In genomic region chr8:124817361-124817760, GRCm38 (mm10) we compare ENCODE assay signal across 27 mouse cellular contexts. TPM values are rescaled to one million over a fixed set of nuclear protein-coding genes. Genes with fewer than 3 reads are reported as not detected.
DNase-seq lines count a peak whose midpoint lies in the region; ATAC-seq and TF ChIP-seq lines count a peak whose summit lies in the region.
"Had no signal": no experiment of that assay in that cellular context is flagged by ENCODE, and none has a peak within 500 bp of the region (broad histone marks: within the 10 kb centered on the region; RNA-seq: fewer than 3 reads in every experiment).

No protein-coding gene starts in this region.

- H3K36me3 ChIP-seq in liver, adult 2 months (ENCODE audit: control insufficient read depth, insufficient read depth, low read length) = no peaks in the 10 kb centered on the region
- H3K36me3 ChIP-seq in liver, embryonic 12.5 days = no peaks in the 10 kb centered on the region
- no peaks in the 10 kb centered on the region for H3K36me3 ChIP-seq in forebrain, embryonic 11.5 days (ENCODE audit: control insufficient read depth, insufficient read depth, low read length)
- H3K36me3 ChIP-seq: embryonic facial prominence, embryonic 12.5 days; forebrain, embryonic 10.5 days; lung, embryonic 15.5 days had no signal

- no peaks in the 10 kb centered on the region for H3K27me3 ChIP-seq in liver, adult 2 months (ENCODE audit: control insufficient read depth, insufficient read depth, low read length)
- peaks cover 8% of the 10 kb centered on the region; the same call in 1 of the 2 replicates for H3K27me3 ChIP-seq in liver, embryonic 12.5 days (replicated peaks)
- H3K27me3 ChIP-seq in forebrain, embryonic 11.5 days (ENCODE audit: control insufficient read depth, insufficient read depth, low read length) = no peaks in the 10 kb centered on the region
- H3K27me3 ChIP-seq: lung, embryonic 15.5 days had no signal

- peaks cover 5% of the 10 kb centered on the region for H3K4me1 ChIP-seq in liver, adult 2 months (ENCODE audit: control insufficient read depth, insufficient read depth, low read length)
- H3K4me1 ChIP-seq in liver, embryonic 12.5 days = no peaks in the 10 kb centered on the region
- H3K4me1 ChIP-seq in forebrain, embryonic 11.5 days (replicated peaks; ENCODE audit: control insufficient read depth, insufficient read depth, low read length) = no peaks in the 10 kb centered on the region
- H3K4me1 ChIP-seq: embryonic facial prominence, embryonic 12.5 days; forebrain, embryonic 10.5 days; hindbrain, embryonic 13.5 days had no signal

- H3K9ac ChIP-seq in liver, adult 2 months (ENCODE audit: low read depth, low read length) = no peak overlapping the region
- no peak overlapping the region for H3K9ac ChIP-seq in liver, embryonic 12.5 days
- H3K9ac ChIP-seq in forebrain, embryonic 11.5 days (ENCODE audit: low read length) = no peak overlapping the region
- H3K9ac ChIP-seq: embryonic facial prominence, embryonic 12.5 days; hindbrain, embryonic 13.5 days; lung, embryonic 15.5 days had no signal

- TF ChIP-seq POLR2A in liver, adult 2 months (IDR thresholded peaks at IDR 0.05; ENCODE audit: extremely low read depth, insufficient read depth, low read length) = no peak

- H3K4me3 ChIP-seq in liver, adult 2 months (ENCODE audit: insufficient read depth, low read depth, low read length) = no peak overlapping the region
- no peak overlapping the region for H3K4me3 ChIP-seq in liver, embryonic 12.5 days
- no peak overlapping the region for H3K4me3 ChIP-seq in forebrain, embryonic 11.5 days (ENCODE audit: low read depth, low read length)
- H3K4me3 ChIP-seq: embryonic facial prominence, embryonic 12.5 days; forebrain, embryonic 10.5 days; hindbrain, embryonic 13.5 days; lung, embryonic 15.5 days had no signal

- no peak for TF ChIP-seq CTCF in liver, adult 2 months (IDR thresholded peaks at IDR 0.05; ENCODE audit: low read depth, low read length)

- H3K79me2 ChIP-seq in liver, adult 2 months (ENCODE audit: control insufficient read depth, insufficient read depth, low read length) = no peaks in the 10 kb centered on the region

- ATAC-seq in liver, embryonic 12.5 days = no peak
- ATAC-seq in forebrain, embryonic 11.5 days (replicated peaks; ENCODE audit: low FRiP score) = no peak
- ATAC-seq: activated CD4-positive, CD25-positive, alpha-beta regulatory T cell, adult 4 months; forebrain, embryonic 16.5 days; intestine, embryonic 16.5 days had no signal

- H3K4me2 ChIP-seq in liver, embryonic 12.5 days = no peak overlapping the region
- no peak overlapping the region for H3K4me2 ChIP-seq in forebrain, embryonic 11.5 days (ENCODE audit: low read depth, low read length, severe bottlenecking)
- H3K4me2 ChIP-seq: embryonic facial prominence, embryonic 12.5 days; heart, embryonic 11.5 days; hindbrain, embryonic 13.5 days; lung, embryonic 15.5 days had no signal

- H3K27ac ChIP-seq in liver, adult 2 months (replicated peaks; ENCODE audit: insufficient read depth, low read depth, low read length) = no peak overlapping the region
- no peak overlapping the region for H3K27ac ChIP-seq in liver, embryonic 12.5 days
- no peak overlapping the region for H3K27ac ChIP-seq in forebrain, embryonic 11.5 days (ENCODE audit: low read depth, low read length)
- H3K27ac ChIP-seq: embryonic facial prominence, embryonic 12.5 days; forebrain, embryonic 10.5 days; hindbrain, embryonic 13.5 days; lung, embryonic 15.5 days had no signal

- peaks cover 13% of the 10 kb centered on the region; the same call in 1 of the 2 replicates for H3K9me3 ChIP-seq in liver, embryonic 12.5 days (replicated peaks)
- 0 out of 2 replicates have a peak, but pooled peaks cover 3% of the 10 kb centered on the region for H3K9me3 ChIP-seq in forebrain, embryonic 11.5 days (ENCODE audit: control insufficient read depth, low read length)
- H3K9me3 ChIP-seq: embryonic facial prominence, embryonic 12.5 days; hindbrain, embryonic 13.5 days had no signal

- peak; percentile 59 for DNase-seq in kidney, adult 18-20 months
- no peak for DNase-seq in kidney, postnatal 10 days
- DNase-seq in liver, adult 2 months (ENCODE audit: extremely low read depth, low read depth, low spot score) = peak; percentile 26
- DNase-seq in MN1 (ENCODE audit: low spot score) = peak; percentile 25
- peak; percentile 66 for DNase-seq in adipocyte (ENCODE audit: low spot score)
- no peak for DNase-seq in thymus, postnatal 10 days (ENCODE audit: low spot score in 2 of 2)
- DNase-seq in forebrain, embryonic 11.5 days (ENCODE audit: low spot score) = no peak
- DNase-seq: adrenal gland, adult 8-10 months; B cell, adult 2 months; cerebellum, adult 11-12 months; cerebellum, adult 9-11 months; embryo, embryonic 11 days; gastrocnemius, postnatal 10 days; heart, postnatal 4 days; liver; midbrain, embryonic 14.5 days; thymus, postnatal 36 days had no signal

- 83% methylated on average over 3 of the region's 3 CpGs for WGBS in liver, adult 2 months
- 74% methylated on average over 3 of the region's 3 CpGs for WGBS in liver, embryonic 12.5 days (ENCODE audit: insufficient replicate concordance)
- WGBS in forebrain, embryonic 11.5 days = 87% methylated on average over 3 of the region's 3 CpGs

RNA-seq across cellular contexts. Expression of gene Trim67, which starts 24.5 kb away (rescaled TPM):
- total RNA-seq in liver, adult 2 months (2014; rRNA removed) = not detected in 2 replicates
- not detected in 2 replicates for polyA plus RNA-seq in liver, adult 2 months (2012; rRNA removed)
- polyA plus RNA-seq in liver, embryonic 12.5 days (2016; fragmentation: Nextera tagmentation; extraction: Ambion mirVana) = 0.01 and 0.05 TPM in 2 replicates
- polyA plus RNA-seq in forebrain, embryonic 11.5 days (2014; fragmentation: Nextera tagmentation; extraction: Ambion mirVana) = 2.2 and 2.7 TPM in 2 replicates
- total RNA-seq: monocyte, adult 5-6 weeks had no signal
- polyA plus RNA-seq: activated CD4-positive, CD25-positive, alpha-beta regulatory T cell, adult 4 months had no signal

RNA-seq across cellular contexts. Expression of gene Gnpat, which starts 45.5 kb away (rescaled TPM):
- total RNA-seq in liver, adult 2 months (2014; rRNA removed) = 25.0 and 30.1 TPM in 2 replicates
- polyA plus RNA-seq in liver, adult 2 months (2012; rRNA removed) = 27.5 and 28.7 TPM in 2 replicates
- 62.3 and 66.2 TPM in 2 replicates for polyA plus RNA-seq in liver, embryonic 12.5 days (2016; fragmentation: Nextera tagmentation; extraction: Ambion mirVana)
- 153 TPM in 2 replicates for polyA plus RNA-seq in forebrain, embryonic 11.5 days (2014; fragmentation: Nextera tagmentation; extraction: Ambion mirVana)

RNA-seq across cellular contexts. Expression of gene 2810004N23Rik, which starts 45.6 kb away (rescaled TPM):
- total RNA-seq in liver, adult 2 months (2014; rRNA removed) = 17.7 and 18.7 TPM in 2 replicates
- 11.5 and 13.1 TPM in 2 replicates for polyA plus RNA-seq in liver, adult 2 months (2012; rRNA removed)
- polyA plus RNA-seq in liver, embryonic 12.5 days (2016; fragmentation: Nextera tagmentation; extraction: Ambion mirVana) = 39.6 and 40.8 TPM in 2 replicates
- polyA plus RNA-seq in forebrain, embryonic 11.5 days (2014; fragmentation: Nextera tagmentation; extraction: Ambion mirVana) = 56.7 and 59.1 TPM in 2 replicates

Comparison
In these comparisons a context has a peak if more than half of its experiments do, and no peak if none do; other contexts are left out.
1. DNase-seq: peak in kidney, adult 18-20 months (single experiment), liver, adult 2 months (single experiment), MN1 (single experiment) and adipocyte (single experiment); none in kidney, postnatal 10 days (single experiment), thymus, postnatal 10 days (0 of 2) and forebrain, embryonic 11.5 days (single experiment).